Mouse (Mus musculus): Measurements from ENCODE around the gene Fhl2. TPM values are rescaled to one million over a fixed set of nuclear protein-coding genes. Genes with fewer than 3 reads are reported as not detected.

Fhl2 gene
- polyA plus RNA-seq, 1 experiment from 2014 or later, result 11.9 TPM

- WGBS, result 85% methylated on average over 3 of the region's 3 CpGs
Observed at GRCm38 (mm10) chr1:43150225-43150624, 46.6 kb downstream of the Fhl2 start.

DNA sequence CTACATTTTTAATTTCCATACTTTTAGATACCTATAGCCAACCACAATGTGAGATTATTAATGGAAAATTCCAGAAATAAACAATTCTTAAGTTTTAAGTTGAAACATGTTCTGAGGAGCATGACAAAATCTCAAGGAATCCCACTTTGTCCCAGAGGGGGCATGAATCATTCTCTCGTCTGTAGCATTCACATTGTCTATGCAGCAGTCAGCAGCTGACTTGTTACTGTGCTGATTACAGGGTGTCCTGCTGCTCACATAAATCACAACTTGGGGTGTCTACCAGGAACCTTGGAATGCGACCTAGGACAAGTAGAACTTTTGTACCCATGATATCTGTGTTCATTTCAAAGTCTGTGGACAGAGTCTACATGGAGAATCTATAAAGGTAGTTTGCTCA is 49.3 kb downstream of the Fhl2 start:
- Histone ChIP-seq H3K4me2 (ENCODE audit: low read length) (no peak overlapping the region), H3K4me3 (ENCODE audit: low read depth, low read length) (no peak overlapping the region), H3K9me3 (replicated peaks; ENCODE audit: control insufficient read depth, low read length) (no peaks in the 10 kb centered on the region), H3K9ac (ENCODE audit: low read length) (no peak overlapping the region), H3K27me3 (replicated peaks; ENCODE audit: control insufficient read depth, insufficient read depth, low read length) (no peaks in the 10 kb centered on the region), H3K4me1 (ENCODE audit: control insufficient read depth, insufficient read depth, low read length) (0 out of 2 replicates have a peak, but pooled peaks cover 4% of the 10 kb centered on the region), H3K36me3 (ENCODE audit: control insufficient read depth, insufficient read depth, low read length) (no peaks in the 10 kb centered on the region), H3K27ac (ENCODE audit: low read depth, low read length) (no peak overlapping the region)
- DNase-seq (ENCODE audit: low spot score) (no peak), ATAC-seq (no peak)
- WGBS, result 64% methylated on average over 2 of the region's 2 CpGs

More at GRCm38 (mm10) chr1:43150225-43150624, 46.6 kb downstream of the Fhl2 start:
- H3K9ac ChIP-seq (ENCODE audit: low read length), result no peak overlapping the region
- no peak overlapping the region for H3K27ac ChIP-seq (ENCODE audit: low read depth, low read length)
- no peaks in the 10 kb centered on the region for H3K27me3 ChIP-seq (replicated peaks; ENCODE audit: control insufficient read depth, insufficient read depth, low read length)
- no peak overlapping the region for H3K4me3 ChIP-seq (ENCODE audit: low read depth, low read length)
- DNase-seq (ENCODE audit: low spot score) (no peak), ATAC-seq (no peak)
- no peaks in the 10 kb centered on the region for H3K36me3 ChIP-seq (ENCODE audit: control insufficient read depth, insufficient read depth, low read length)
- no peak overlapping the region for H3K4me2 ChIP-seq (ENCODE audit: low read length)
- no peaks in the 10 kb centered on the region for H3K9me3 ChIP-seq (replicated peaks; ENCODE audit: control insufficient read depth, low read length)
- H3K4me1 ChIP-seq (ENCODE audit: control insufficient read depth, insufficient read depth, low read length), result no peaks in the 10 kb centered on the region

- Histone ChIP-seq H3K9me3 (replicated peaks; ENCODE audit: control insufficient read depth, low read length) (no peaks in the 10 kb centered on the region), H3K27ac (ENCODE audit: low read depth, low read length) (no peak overlapping the region), H3K9ac (ENCODE audit: low read length) (no peak overlapping the region), H3K36me3 (ENCODE audit: control insufficient read depth, insufficient read depth, low read length) (no peaks in the 10 kb centered on the region), H3K4me3 (ENCODE audit: low read depth, low read length) (no peak overlapping the region), H3K4me1 (ENCODE audit: control insufficient read depth, insufficient read depth, low read length) (0 out of 2 replicates have a peak, but pooled peaks cover 4% of the 10 kb centered on the region), H3K27me3 (replicated peaks; ENCODE audit: control insufficient read depth, insufficient read depth, low read length) (no peaks in the 10 kb centered on the region), H3K4me2 (ENCODE audit: low read length) (no peak overlapping the region)
- 91% methylated on average over 6 of the region's 6 CpGs for WGBS
- ATAC-seq (no peak), DNase-seq (ENCODE audit: low spot score) (no peak)
Observed at GRCm38 (mm10) chr1:43145388-43145787, 51.4 kb downstream of the Fhl2 start.

DNA sequence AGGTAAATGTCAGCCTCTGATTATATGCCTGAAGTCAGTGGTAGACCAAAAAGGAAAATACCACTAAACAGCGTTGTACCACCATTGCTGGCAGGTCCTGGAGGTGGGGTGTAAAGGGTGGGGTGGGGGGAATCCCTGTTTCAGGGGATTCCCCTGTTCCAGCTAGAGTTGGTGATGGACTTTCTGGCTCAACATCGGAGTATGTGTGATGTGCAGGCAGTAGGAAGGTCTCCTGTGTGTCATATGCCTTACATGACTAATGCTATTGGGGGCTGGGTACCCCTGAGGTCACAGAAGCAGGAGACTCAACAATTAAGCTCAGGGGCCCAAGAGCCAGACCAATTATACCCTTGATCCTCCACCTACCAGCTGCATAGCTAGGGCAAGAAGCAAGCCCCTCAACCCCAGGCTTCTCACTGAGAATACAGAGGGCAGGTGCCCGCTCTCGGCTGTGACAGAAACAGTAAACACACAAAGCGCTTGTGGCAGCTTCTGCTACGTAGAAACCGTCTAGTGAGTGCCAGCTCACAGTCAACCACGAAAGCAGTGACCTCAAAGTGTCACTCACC is 52.4 kb downstream of the Fhl2 start:
- WGBS, result 90% methylated on average over 8 of the region's 8 CpGs
- no peak for DNase-seq (ENCODE audit: low spot score)
- no peak for ATAC-seq

DNA sequence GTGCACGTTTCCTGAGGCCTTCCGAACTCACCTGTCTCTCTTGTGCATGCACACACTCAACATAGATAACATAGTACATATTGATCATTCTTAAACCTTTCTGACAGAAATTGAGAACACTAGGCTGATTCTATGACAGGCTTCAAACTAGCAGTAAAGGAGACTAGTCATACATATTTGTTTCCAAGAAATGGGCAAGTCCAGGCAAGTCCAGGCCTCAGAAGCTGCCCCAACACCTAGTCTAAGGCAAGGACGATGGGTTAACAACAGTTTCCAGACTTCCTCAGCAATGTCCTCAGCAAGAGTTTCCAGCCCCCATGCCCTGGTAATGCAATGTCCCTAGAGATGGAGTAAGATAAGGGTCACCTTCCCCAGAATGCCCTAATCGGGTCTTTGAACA is 53.0 kb downstream of the Fhl2 start:
- 95% methylated on average over 4 of the region's 4 CpGs for WGBS
- Histone ChIP-seq H3K36me3 (ENCODE audit: control insufficient read depth, insufficient read depth, low read length) (no peaks in the 10 kb centered on the region), H3K4me3 (ENCODE audit: low read depth, low read length) (no peak overlapping the region), H3K27ac (ENCODE audit: low read depth, low read length) (no peak overlapping the region), H3K9me3 (replicated peaks; ENCODE audit: control insufficient read depth, low read length) (no peaks in the 10 kb centered on the region), H3K4me1 (ENCODE audit: control insufficient read depth, insufficient read depth, low read length) (0 out of 2 replicates have a peak, but pooled peaks cover 4% of the 10 kb centered on the region), H3K4me2 (ENCODE audit: low read length) (no peak overlapping the region), H3K9ac (ENCODE audit: low read length) (no peak overlapping the region), H3K27me3 (replicated peaks; ENCODE audit: control insufficient read depth, insufficient read depth, low read length) (no peaks in the 10 kb centered on the region)
- DNase-seq (ENCODE audit: low spot score) (no peak), ATAC-seq (no peak)

More for the DNA sequence above, 52.4 kb downstream of the Fhl2 start:
- Histone ChIP-seq H3K9ac (ENCODE audit: low read length) (no peak overlapping the region), H3K4me2 (ENCODE audit: low read length) (no peak overlapping the region), H3K27me3 (replicated peaks; ENCODE audit: control insufficient read depth, insufficient read depth, low read length) (no peaks in the 10 kb centered on the region), H3K36me3 (ENCODE audit: control insufficient read depth, insufficient read depth, low read length) (no peaks in the 10 kb centered on the region), H3K27ac (ENCODE audit: low read depth, low read length) (no peak overlapping the region), H3K4me1 (ENCODE audit: control insufficient read depth, insufficient read depth, low read length) (0 out of 2 replicates have a peak, but pooled peaks cover 4% of the 10 kb centered on the region), H3K9me3 (replicated peaks; ENCODE audit: control insufficient read depth, low read length) (no peaks in the 10 kb centered on the region), H3K4me3 (ENCODE audit: low read depth, low read length) (no peak overlapping the region)

DNA sequence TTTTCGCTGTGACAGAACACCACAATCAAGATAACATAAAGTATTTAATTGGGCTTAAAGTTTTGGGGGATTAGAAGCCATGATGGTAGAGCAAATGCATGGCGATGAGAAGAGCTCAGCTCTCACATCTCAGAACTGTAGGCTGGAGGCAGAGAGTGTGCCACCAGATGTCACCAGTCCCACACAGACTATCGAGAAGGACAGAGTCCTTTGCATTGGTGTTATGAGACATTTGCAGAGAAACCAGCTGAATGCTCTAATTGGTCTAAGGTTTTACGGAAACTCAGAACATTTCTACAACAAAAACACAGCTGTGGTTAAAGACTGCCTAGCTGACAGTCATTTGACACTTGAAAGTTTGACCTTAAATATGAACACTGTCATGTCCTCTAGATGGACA is 53.5 kb downstream of the Fhl2 start:
- DNase-seq (ENCODE audit: low spot score) (no peak), ATAC-seq (no peak; the same call in 1 of the 2 replicates)
- Histone ChIP-seq H3K36me3 (ENCODE audit: control insufficient read depth, insufficient read depth, low read length) (no peaks in the 10 kb centered on the region), H3K4me2 (ENCODE audit: low read length) (no peak overlapping the region), H3K4me3 (ENCODE audit: low read depth, low read length) (no peak overlapping the region), H3K4me1 (ENCODE audit: control insufficient read depth, insufficient read depth, low read length) (0 out of 2 replicates have a peak, but pooled peaks cover 4% of the 10 kb centered on the region), H3K9ac (ENCODE audit: low read length) (no peak overlapping the region), H3K27me3 (replicated peaks; ENCODE audit: control insufficient read depth, insufficient read depth, low read length) (no peaks in the 10 kb centered on the region), H3K27ac (ENCODE audit: low read depth, low read length) (no peak overlapping the region), H3K9me3 (replicated peaks; ENCODE audit: control insufficient read depth, low read length) (no peaks in the 10 kb centered on the region)
- WGBS, result 79% methylated on average over 4 of the region's 4 CpGs

DNA sequence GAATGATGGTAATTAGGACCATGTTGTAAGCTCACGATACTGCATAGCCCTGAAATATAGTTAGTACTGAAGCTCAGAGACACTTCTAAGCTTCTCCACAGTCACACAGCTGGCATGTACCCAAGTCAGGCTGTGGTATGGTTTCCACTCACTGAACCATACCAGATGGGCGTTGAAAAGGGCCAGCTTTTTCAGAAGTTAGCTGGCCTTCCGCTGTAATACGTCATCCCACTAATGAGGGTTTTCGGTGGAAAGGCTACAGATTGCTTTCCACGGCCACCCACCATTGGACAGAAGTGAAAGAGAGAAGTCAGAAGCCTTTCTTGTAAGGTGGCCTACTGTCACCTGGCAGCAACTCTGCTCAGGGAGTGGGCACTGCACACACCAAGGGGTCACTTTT is 53.9 kb downstream of the Fhl2 start:
- Histone ChIP-seq H3K36me3 (ENCODE audit: control insufficient read depth, insufficient read depth, low read length) (no peaks in the 10 kb centered on the region), H3K9ac (ENCODE audit: low read length) (no peak overlapping the region), H3K4me3 (ENCODE audit: low read depth, low read length) (no peak overlapping the region), H3K27me3 (replicated peaks; ENCODE audit: control insufficient read depth, insufficient read depth, low read length) (no peaks in the 10 kb centered on the region), H3K27ac (ENCODE audit: low read depth, low read length) (no peak overlapping the region), H3K4me2 (ENCODE audit: low read length) (no peak overlapping the region), H3K9me3 (replicated peaks; ENCODE audit: control insufficient read depth, low read length) (no peaks in the 10 kb centered on the region), H3K4me1 (ENCODE audit: control insufficient read depth, insufficient read depth, low read length) (0 out of 2 replicates have a peak, but pooled peaks cover 4% of the 10 kb centered on the region)
- DNase-seq (ENCODE audit: low spot score) (peak; percentile 67), ATAC-seq (peak; percentile 30)
- WGBS, result 40% methylated on average over 6 of the region's 6 CpGs

GRCm38 (mm10) chr1:43141555-43141961 is 55.2 kb downstream of the Fhl2 start:
- 78% methylated on average over 11 of the region's 11 CpGs for WGBS
- Histone ChIP-seq H3K27ac (ENCODE audit: low read depth, low read length) (no peak overlapping the region), H3K9me3 (replicated peaks; ENCODE audit: control insufficient read depth, low read length) (no peaks in the 10 kb centered on the region)

GRCm38 (mm10) chr1:43139587-43140266 is 57.1 kb downstream of the Fhl2 start:
- Histone ChIP-seq H3K9ac (ENCODE audit: low read length) (no peak overlapping the region), H3K9me3 (replicated peaks; ENCODE audit: control insufficient read depth, low read length) (no peaks in the 10 kb centered on the region), H3K36me3 (ENCODE audit: control insufficient read depth, insufficient read depth, low read length) (no peaks in the 10 kb centered on the region), H3K27me3 (replicated peaks; ENCODE audit: control insufficient read depth, insufficient read depth, low read length) (no peaks in the 10 kb centered on the region), H3K4me1 (ENCODE audit: control insufficient read depth, insufficient read depth, low read length) (0 out of 2 replicates have a peak, but pooled peaks cover 4% of the 10 kb centered on the region), H3K4me2 (ENCODE audit: low read length) (no peak overlapping the region), H3K4me3 (ENCODE audit: low read depth, low read length) (no peak overlapping the region), H3K27ac (ENCODE audit: low read depth, low read length) (no peak overlapping the region)
- peak; percentile 73 for ATAC-seq
- WGBS, result 49% methylated on average over 8 of the region's 8 CpGs
- peak; percentile 93 for DNase-seq (ENCODE audit: low spot score)

More at GRCm38 (mm10) chr1:43141555-43141961, 55.2 kb downstream of the Fhl2 start:
- Histone ChIP-seq H3K27me3 (replicated peaks; ENCODE audit: control insufficient read depth, insufficient read depth, low read length) (no peaks in the 10 kb centered on the region), H3K4me3 (ENCODE audit: low read depth, low read length) (no peak overlapping the region), H3K36me3 (ENCODE audit: control insufficient read depth, insufficient read depth, low read length) (no peaks in the 10 kb centered on the region), H3K4me1 (ENCODE audit: control insufficient read depth, insufficient read depth, low read length) (0 out of 2 replicates have a peak, but pooled peaks cover 4% of the 10 kb centered on the region), H3K4me2 (ENCODE audit: low read length) (no peak overlapping the region), H3K9ac (ENCODE audit: low read length) (no peak overlapping the region)
- DNase-seq (ENCODE audit: low spot score), result no peak
- no peak for ATAC-seq

Measured in forebrain, embryonic 14.5 days (tissue).